Mouse (Mus musculus) liver, adult 2 months (tissue): Measurements from ENCODE around the gene Agrp.

Experiments used
- CTCF ChIP-seq: fragments of 200-500 bp; IDR thresholded peaks from 2 replicates; pipeline ENCODE4 v1.5.1; 2011; ENCODE audit warnings: low read depth, low read length, control low read depth
- POLR2A ChIP-seq: fragments of 200-500 bp; IDR thresholded peaks from 2 replicates; pipeline ENCODE4 v1.6.1; 2011; ENCODE audit warnings: low read length, control low read depth; ENCODE audit not compliant: insufficient read depth; ENCODE audit errors: extremely low read depth

DNA sequence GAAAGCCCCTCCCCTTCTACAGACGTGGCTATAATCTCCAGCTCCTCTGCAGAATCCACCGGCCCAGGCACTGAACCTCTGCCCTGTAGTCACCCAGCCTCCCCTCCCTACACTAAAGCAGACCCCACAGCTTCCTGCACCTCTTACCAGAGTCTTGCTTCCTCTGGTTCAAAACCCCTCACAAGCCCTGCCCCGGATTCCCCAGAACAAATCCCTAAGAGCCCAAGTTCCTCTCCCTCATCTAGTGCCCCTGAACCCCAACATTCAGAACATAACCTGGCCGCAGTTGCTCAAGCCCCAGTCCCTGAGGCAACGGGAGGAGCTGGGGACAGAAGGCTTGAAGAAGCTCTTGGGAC, 18.9 kb downstream of the Agrp start:
- TF ChIP-seq CTCF (no peak), POLR2A (no peak)
